Mouse (Mus musculus) heart, embryonic 12.5 days (tissue): Measurements from ENCODE around the gene Astl. TPM values are rescaled to one million over a fixed set of nuclear protein-coding genes. Genes with fewer than 3 reads are reported as not detected.

ENCODE experiments used
- ATAC-seq: fragments of 200-750 bp; cut with Nextera tagmentation; 2 replicates; pipeline ENCODE4 v1.8.0; 2017; ENCODE audit warnings: moderate TSS enrichment, moderate library complexity; ENCODE audit not compliant: insufficient number of reproducible peaks, low FRiP score
- H3K27ac ChIP-seq: fragments of 300-500 bp; sonication (generic); 2 replicates; pipeline ENCODE4 v1.5.1; 2016; ENCODE audit warnings: mild to moderate bottlenecking, moderate library complexity; ENCODE audit not compliant: poor library complexity, severe bottlenecking
- H3K27me3 ChIP-seq: fragments of 300-500 bp; sonication (generic); replicated peaks from 2 replicates; pipeline ENCODE4 v1.6.1; 2016; ENCODE audit warnings: mild to moderate bottlenecking, moderate library complexity
- H3K36me3 ChIP-seq: fragments of 300-500 bp; sonication (generic); 2 replicates; pipeline ENCODE4 v1.6.1; 2016; ENCODE audit warnings: mild to moderate bottlenecking, moderate library complexity
- H3K4me1 ChIP-seq: fragments of 300-500 bp; sonication (generic); replicated peaks from 2 replicates; pipeline ENCODE4 v1.6.1; 2016; ENCODE audit warnings: mild to moderate bottlenecking
- H3K4me2 ChIP-seq: fragments of 300-500 bp; sonication (generic); 2 replicates; pipeline ENCODE4 v1.6.1; 2016; ENCODE audit warnings: mild to moderate bottlenecking, moderate library complexity
- H3K4me3 ChIP-seq: fragments of 300-500 bp; sonication (generic); 2 replicates; pipeline ENCODE4 v1.5.1; 2016; ENCODE audit warnings: mild to moderate bottlenecking
- H3K9ac ChIP-seq: fragments of 300-500 bp; sonication (generic); 2 replicates; pipeline ENCODE4 v1.6.1; 2016; ENCODE audit warnings: mild to moderate bottlenecking, moderate library complexity
- H3K9me3 ChIP-seq: fragments of 300-500 bp; sonication (generic); replicated peaks from 2 replicates; pipeline ENCODE4 v1.6.1; 2016; ENCODE audit warnings: mild to moderate bottlenecking, moderate library complexity
- WGBS: fragments of 180-500 bp; shearing (Covaris S2); methylation state at CpG from one replicate; pipeline ENCODE4 v1.1.7; 2016; 5-methylcytosine and 5-hydroxymethylcytosine counted together
- polyA plus RNA-seq: library from polyadenylated mRNA; unstranded; fragments of >200 nt; fragmentation: Nextera tagmentation; extraction: Ambion mirVana; gene quantifications from 2 replicates; pipeline ENCODE4 v1.2.1, GENCODE M21; 2016

The Astl gene
- polyA plus RNA-seq, 1 experiment from 2014 or later, result not detected

DNA sequence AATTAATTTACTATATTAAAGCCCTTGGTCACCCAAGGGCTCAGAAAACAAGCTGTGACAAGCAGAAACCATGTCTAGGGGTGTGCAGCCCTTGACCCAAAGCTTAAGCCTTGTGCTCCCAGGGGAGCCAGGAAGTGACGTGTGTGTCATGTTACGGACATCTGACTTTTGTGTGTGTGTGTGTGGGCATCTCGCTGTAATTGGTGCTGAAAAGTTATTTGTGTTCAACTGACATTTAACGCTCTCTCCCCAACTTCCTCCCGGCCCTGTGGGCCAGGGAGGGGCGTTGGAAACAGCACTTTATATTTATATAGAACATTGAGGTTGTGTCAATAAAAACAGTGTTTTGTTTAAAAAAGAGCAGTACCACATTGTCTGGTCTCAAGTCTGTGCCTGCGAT is 427 bp upstream of the Astl start:
- H3K4me1 ChIP-seq, result peaks cover 36% of the 10 kb centered on the region
- ATAC-seq, result no peak
- H3K9ac ChIP-seq, result peak overlapping the region; percentile 77; the same call in 1 of the 2 replicates
- 62% methylated on average over 7 of the region's 7 CpGs for WGBS
- H3K27me3 ChIP-seq, result peaks cover 16% of the 10 kb centered on the region
- peak overlapping the region; percentile 76 for H3K4me2 ChIP-seq
- no peak overlapping the region for H3K27ac ChIP-seq
- no peaks in the 10 kb centered on the region for H3K36me3 ChIP-seq
- peak overlapping the region; percentile 60 for H3K4me3 ChIP-seq
- no peaks in the 10 kb centered on the region for H3K9me3 ChIP-seq

DNA sequence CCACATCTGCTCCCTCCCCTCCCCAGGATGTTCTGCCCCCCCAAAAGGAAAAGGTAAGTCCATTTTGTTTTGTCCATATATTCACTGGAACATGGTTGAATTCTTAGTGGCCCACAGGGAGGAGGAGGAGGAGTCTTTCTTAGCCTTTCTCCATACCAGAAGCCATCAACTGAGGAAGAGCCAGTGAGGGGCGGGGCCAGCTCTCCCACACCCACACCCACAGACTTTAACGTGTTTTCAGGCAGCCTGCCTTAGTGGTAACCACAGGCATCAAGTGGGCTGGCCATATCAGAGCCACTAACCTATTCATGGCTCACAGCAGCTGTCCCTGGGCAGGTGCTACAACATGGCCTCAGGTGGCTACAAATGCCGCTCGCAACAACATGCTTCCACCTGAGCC is 394 bp downstream of the Astl start:
- Histone ChIP-seq H3K9ac (no peak overlapping the region), H3K4me2 (no peak overlapping the region), H3K4me1 (peaks cover 28% of the 10 kb centered on the region), H3K27ac (no peak overlapping the region), H3K36me3 (no peaks in the 10 kb centered on the region), H3K9me3 (no peaks in the 10 kb centered on the region), H3K27me3 (peaks cover 16% of the 10 kb centered on the region), H3K4me3 (no peak overlapping the region)
- 56% methylated on average over 4 of the region's 4 CpGs for whole genome bisulfite sequencing
- no peak for ATAC-seq

DNA sequence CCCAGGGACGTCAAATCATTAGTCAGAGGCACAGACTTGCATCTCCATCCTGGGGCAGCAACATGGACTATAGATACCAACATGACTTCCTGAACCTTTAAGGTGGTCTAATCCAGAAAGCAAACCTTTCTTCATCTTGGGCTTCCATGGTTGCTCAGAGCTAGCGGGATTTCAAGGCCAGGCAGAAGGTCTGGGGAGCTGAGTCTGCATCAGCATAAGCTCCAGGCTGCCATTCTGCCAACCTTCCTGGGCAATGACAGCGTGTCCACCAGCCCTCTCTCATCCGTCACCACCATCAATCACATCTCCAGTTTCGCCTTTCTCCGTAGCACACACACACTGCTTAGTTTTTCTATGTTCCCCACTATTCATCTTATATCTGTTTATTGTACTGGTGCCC is 823 bp downstream of the Astl start:
- H3K36me3 ChIP-seq, result no peaks in the 10 kb centered on the region
- WGBS, result 66% methylated on average over 6 of the region's 6 CpGs
- no peak for ATAC-seq
- peaks cover 23% of the 10 kb centered on the region for H3K4me1 ChIP-seq
- no peak overlapping the region for H3K9ac ChIP-seq
- H3K27me3 ChIP-seq, result peaks cover 16% of the 10 kb centered on the region
- no peak overlapping the region for H3K27ac ChIP-seq
- H3K9me3 ChIP-seq, result no peaks in the 10 kb centered on the region
- no peak overlapping the region for H3K4me3 ChIP-seq
- no peak overlapping the region for H3K4me2 ChIP-seq

DNA sequence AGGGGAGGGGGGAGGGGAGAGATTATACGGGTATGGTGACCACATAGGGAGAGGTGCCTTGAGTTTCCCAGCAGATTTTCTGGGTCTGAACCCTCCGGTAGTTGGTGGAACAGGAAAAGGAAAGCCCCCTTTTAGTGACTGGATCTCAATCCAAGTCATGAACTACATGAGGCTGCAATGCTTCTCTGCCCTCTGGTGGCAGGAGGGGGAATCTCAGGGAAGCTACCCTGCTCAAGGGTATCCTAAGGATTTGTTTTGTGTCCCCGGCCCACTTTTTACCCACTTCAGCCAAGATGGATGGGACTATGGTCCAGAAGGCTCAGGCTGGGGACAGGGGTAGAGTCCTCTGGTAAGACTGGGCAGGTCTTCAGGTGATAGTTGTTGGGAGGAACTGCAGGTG is 2.7 kb downstream of the Astl start:
- H3K4me3 ChIP-seq, result no peak overlapping the region
- ATAC-seq, result no peak
- H3K9ac ChIP-seq, result no peak overlapping the region

DNA sequence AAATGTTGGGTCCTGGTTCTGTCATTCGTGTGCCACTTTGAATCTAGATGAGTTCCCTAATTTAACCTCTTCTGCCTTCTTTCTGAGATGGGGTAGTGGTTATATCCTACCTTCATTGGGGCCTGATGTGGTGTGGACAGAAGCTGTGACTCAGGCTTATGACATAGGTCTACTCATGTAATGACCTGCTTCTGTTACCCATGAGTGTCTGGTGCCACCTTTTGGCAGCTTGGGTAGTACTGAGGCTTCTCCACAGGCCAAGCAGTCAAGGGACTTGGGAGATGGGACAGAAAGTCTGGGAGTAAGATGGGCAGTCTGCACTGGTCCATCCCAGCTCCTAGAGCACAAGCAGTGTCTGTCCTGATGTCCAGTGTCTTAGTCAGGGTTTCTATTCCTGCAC is 7.9 kb downstream of the Astl start:
- 75% methylated on average over 1 of the region's 1 CpGs for whole genome bisulfite sequencing
- H3K9me3 ChIP-seq, result no peaks in the 10 kb centered on the region
- H3K4me1 ChIP-seq, result no peaks in the 10 kb centered on the region
- no peak for ATAC-seq
- H3K27ac ChIP-seq, result no peak overlapping the region
- no peak overlapping the region for H3K4me3 ChIP-seq
- no peak overlapping the region for H3K9ac ChIP-seq
- H3K36me3 ChIP-seq, result no peaks in the 10 kb centered on the region
- no peak overlapping the region for H3K4me2 ChIP-seq
- H3K27me3 ChIP-seq, result peaks cover 3% of the 10 kb centered on the region

More for the DNA sequence above, 2.7 kb downstream of the Astl start:
- Histone ChIP-seq H3K27me3 (peaks cover 13% of the 10 kb centered on the region), H3K4me2 (no peak overlapping the region), H3K9me3 (no peaks in the 10 kb centered on the region), H3K36me3 (no peaks in the 10 kb centered on the region), H3K27ac (no peak overlapping the region), H3K4me1 (peaks cover 8% of the 10 kb centered on the region)
- 10% methylated on average over 3 of the region's 3 CpGs for whole genome bisulfite sequencing

DNA sequence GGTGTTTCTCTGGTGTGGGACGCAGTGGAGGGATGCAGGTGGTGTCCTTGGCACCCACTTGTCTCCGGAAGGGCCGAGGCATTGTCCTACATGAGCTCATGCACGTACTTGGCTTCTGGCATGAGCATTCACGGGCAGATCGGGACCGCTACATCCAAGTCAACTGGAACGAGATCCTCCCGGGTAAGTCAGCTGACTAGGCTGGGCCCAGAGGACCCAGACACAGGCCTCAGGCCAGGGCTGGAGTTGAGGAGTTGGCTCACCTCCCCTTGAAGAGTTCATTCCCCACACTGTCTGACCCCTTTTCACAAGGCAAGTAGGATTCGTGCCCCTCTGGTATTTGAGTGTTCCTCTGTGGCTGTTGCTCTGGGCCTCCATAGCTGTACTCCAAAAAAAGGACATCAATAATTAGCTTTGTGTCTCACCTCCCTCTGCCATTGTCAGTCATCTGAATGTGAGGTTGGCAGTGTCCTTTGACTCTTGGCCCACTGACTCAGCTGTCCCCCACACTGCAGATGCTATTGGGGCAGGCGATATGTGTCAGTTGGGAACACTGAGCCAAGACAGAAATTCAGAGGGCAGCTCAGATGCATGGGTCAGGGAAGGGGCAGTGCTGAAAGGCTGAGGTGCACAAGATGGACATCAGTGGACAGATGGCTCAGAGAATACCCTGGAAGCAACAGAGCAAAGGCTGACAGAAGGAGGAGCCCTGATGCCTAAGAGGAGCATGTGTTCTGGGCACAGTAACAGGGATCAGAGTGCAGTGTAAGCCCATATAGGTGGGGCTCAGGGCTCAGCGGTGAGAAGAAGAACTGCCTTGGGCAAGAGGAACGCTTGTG is 8.9 kb downstream of the Astl start:
- no peaks in the 10 kb centered on the region for H3K4me1 ChIP-seq
- H3K9me3 ChIP-seq, result no peaks in the 10 kb centered on the region
- no peak overlapping the region for H3K4me3 ChIP-seq
- ATAC-seq, result no peak
- WGBS, result 70% methylated on average over 13 of the region's 13 CpGs
- no peak overlapping the region for H3K27ac ChIP-seq
- H3K36me3 ChIP-seq, result no peaks in the 10 kb centered on the region
- H3K4me2 ChIP-seq, result no peak overlapping the region
- H3K27me3 ChIP-seq, result peaks cover 3% of the 10 kb centered on the region
- H3K9ac ChIP-seq, result no peak overlapping the region

DNA sequence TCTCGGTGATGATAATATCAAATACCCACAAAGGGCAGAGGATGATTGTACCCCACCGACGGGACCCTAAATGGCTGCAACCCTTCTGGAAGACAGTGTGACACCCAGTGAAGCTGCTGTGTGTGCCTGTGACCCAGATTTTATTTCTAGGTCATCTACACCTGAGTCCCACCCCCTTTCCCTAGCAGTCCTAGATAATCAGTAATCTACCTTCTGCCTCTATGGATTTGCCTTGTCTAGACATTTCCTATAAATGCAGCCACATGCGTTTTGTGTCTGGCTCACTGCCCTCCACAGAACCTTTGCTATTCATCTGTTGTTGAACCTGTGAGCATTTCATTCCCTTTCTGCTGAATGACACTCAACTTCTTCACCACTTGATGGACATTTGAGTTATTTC is 15.4 kb downstream of the Astl start:
- Histone ChIP-seq H3K27ac (no peak overlapping the region), H3K9me3 (no peaks in the 10 kb centered on the region), H3K4me2 (no peak overlapping the region), H3K9ac (no peak overlapping the region), H3K4me3 (no peak overlapping the region), H3K36me3 (no peaks in the 10 kb centered on the region), H3K27me3 (peaks cover 35% of the 10 kb centered on the region), H3K4me1 (no peaks in the 10 kb centered on the region)
- 81% methylated on average over 4 of the region's 4 CpGs for WGBS
- no peak for ATAC-seq

DNA sequence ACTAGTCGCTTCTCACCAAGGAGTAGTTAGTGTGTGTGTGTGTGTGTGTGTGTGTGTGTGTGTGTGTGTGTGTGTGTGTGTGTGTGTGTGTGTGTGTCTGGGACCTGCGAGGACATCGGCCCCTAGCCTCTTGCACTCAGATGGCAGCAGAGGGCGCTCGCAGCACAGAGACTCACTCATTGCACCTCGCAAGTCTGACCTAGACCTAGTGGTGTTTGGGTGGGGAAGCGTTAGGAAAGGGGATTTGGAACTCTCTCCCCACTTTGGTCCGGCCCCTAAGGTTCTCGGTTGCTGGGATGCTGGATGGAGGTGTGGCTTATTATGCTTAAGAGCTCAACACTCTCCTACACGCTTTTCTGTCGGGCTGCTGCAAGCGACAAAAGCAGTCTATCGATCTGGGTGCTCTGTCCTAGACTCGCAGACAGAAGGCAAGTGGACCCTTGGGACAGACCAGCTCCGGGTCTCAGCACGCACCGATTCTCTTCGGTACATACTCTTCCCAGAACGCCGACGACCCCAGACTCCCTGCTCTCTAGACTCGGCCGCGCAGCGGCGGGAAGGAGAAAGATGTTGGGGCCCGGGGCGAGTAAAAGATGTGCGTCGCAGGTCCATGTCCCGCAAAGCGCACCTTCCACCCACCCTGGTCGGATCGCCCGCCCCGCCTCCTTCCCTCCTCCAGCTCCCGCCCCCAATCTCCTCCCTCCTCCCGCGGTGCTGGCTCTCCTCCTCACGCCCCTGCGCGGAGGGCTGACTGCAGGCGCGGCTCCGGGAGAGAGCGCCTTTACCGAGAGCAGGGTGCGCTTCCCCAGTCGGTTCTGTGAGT is 24.2 kb downstream of the Astl start, which contains the start of gene Adra2b:
Gene Adra2b, plus strand, starts transcription at position 750 of the 823 bp plus-strand sequence.
- peak within 1 kb of the TSS; percentile 53 for H3K4me3 ChIP-seq
- H3K4me2 ChIP-seq, result peak within 1 kb of the TSS; percentile 90
- H3K27me3 ChIP-seq, result peaks cover 83% of the 10 kb centered on the region
- WGBS, result under 1% methylated on average over 47 of the region's 49 CpGs
- H3K9me3 ChIP-seq, result no peaks in the 10 kb centered on the region
- no peaks in the 10 kb centered on the region for H3K36me3 ChIP-seq
- peak; percentile 91 for ATAC-seq
- H3K4me1 ChIP-seq, result peaks cover 22% of the 10 kb centered on the region
- no peak within 1 kb of the TSS for H3K27ac ChIP-seq
- H3K9ac ChIP-seq, result peak within 1 kb of the TSS; percentile 65

DNA sequence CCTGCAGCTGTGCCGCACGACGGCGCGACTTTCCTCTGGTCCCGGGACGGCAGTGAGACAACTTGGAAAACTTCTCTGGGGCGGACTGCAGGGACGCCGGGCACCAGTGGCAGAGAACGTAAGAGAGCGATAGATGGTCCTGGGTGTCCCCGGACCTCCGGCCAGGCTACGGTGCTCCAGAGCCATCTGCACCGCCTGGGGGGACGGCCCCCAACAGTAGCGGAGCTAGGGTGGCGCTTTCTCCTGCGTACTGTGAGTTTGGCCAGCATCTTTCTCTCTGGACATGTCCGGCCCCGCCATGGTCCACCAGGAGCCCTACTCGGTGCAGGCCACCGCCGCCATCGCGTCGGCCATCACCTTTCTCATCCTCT is 24.8 kb downstream of the Astl start:
- ATAC-seq, result peak; percentile 19; the same call in 1 of the 2 replicates
- Histone ChIP-seq H3K4me2 (peak overlapping the region; percentile 90), H3K27me3 (peaks cover 85% of the 10 kb centered on the region), H3K9ac (peak overlapping the region; percentile 65), H3K4me1 (peaks cover 22% of the 10 kb centered on the region), H3K9me3 (no peaks in the 10 kb centered on the region), H3K27ac (no peak overlapping the region), H3K36me3 (no peaks in the 10 kb centered on the region), H3K4me3 (peak overlapping the region; percentile 53)
- WGBS, result under 1% methylated on average over 28 of the region's 28 CpGs

DNA sequence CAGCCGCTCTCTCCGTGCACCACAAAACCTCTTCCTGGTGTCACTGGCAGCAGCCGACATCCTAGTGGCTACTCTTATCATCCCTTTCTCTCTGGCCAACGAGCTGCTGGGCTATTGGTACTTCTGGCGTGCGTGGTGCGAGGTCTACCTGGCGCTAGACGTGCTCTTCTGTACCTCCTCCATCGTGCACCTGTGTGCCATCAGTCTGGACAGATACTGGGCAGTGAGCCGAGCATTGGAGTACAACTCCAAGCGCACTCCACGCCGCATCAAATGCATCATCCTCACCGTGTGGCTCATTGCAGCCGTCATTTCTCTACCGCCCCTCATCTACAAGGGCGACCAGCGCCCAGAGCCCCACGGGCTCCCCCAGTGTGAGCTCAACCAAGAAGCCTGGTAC is 25.3 kb downstream of the Astl start:
- 2% methylated on average over 20 of the region's 20 CpGs for WGBS
- H3K27me3 ChIP-seq, result peaks cover 81% of the 10 kb centered on the region
- ATAC-seq, result peak; percentile 26; the same call in 1 of the 2 replicates
- no peak overlapping the region for H3K27ac ChIP-seq
- no peaks in the 10 kb centered on the region for H3K9me3 ChIP-seq
- peak overlapping the region; percentile 65; the same call in 1 of the 2 replicates for H3K9ac ChIP-seq
- H3K4me2 ChIP-seq, result peak overlapping the region; percentile 90
- H3K4me3 ChIP-seq, result peak overlapping the region; percentile 53
- no peaks in the 10 kb centered on the region for H3K36me3 ChIP-seq
- peaks cover 22% of the 10 kb centered on the region for H3K4me1 ChIP-seq

DNA sequence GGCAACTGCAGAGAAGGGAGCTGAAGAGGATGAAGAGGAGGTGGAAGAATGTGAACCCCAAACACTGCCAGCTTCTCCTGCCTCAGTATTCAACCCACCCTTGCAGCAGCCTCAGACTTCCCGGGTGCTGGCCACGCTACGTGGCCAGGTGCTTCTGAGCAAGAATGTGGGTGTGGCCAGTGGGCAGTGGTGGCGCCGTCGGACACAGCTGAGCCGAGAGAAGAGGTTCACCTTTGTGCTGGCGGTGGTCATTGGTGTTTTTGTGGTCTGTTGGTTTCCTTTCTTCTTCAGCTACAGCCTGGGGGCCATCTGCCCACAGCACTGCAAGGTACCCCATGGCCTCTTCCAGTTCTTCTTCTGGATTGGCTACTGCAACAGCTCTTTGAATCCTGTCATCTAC is 26.0 kb downstream of the Astl start:
- H3K9ac ChIP-seq, result no peak overlapping the region

More for the DNA sequence above, 26.0 kb downstream of the Astl start:
- H3K36me3 ChIP-seq, result no peaks in the 10 kb centered on the region
- peak overlapping the region; percentile 90 for H3K4me2 ChIP-seq
- peaks cover 24% of the 10 kb centered on the region for H3K4me1 ChIP-seq
- peaks cover 78% of the 10 kb centered on the region for H3K27me3 ChIP-seq
- 16% methylated on average over 8 of the region's 8 CpGs for WGBS
- peak; percentile 62; the same call in 1 of the 2 replicates for ATAC-seq
- H3K4me3 ChIP-seq, result peak overlapping the region; percentile 53
- no peaks in the 10 kb centered on the region for H3K9me3 ChIP-seq
- H3K27ac ChIP-seq, result no peak overlapping the region
